Mouse (Mus musculus) thymus, adult 2 months (tissue): ENCODE measurements around the gene H3f3a. TPM values are rescaled to one million over a fixed set of nuclear protein-coding genes. Genes with fewer than 3 reads are reported as not detected.
A peak's percentile ranks its signal among the peaks of the same experiment; 100 is the strongest.
"Not testable (repeated sequence)": the region's sequence is repeated elsewhere in the genome, so short reads cannot be mapped to it uniquely, and the experiment has no call there.

Experiments used
- DNase-seq: peaks from one replicate; pipeline ENCODE4 v3.0.0; 2021
- H3K27ac ChIP-seq: fragments of 200-500 bp; 2 replicates; pipeline ENCODE4 v1.5.1; 2012; ENCODE audit warnings: low read length, control low read depth; ENCODE audit not compliant: control insufficient read depth, insufficient read depth
- H3K27me3 ChIP-seq: fragments of 200-500 bp; 2 replicates; pipeline ENCODE4 v1.6.1; 2012; ENCODE audit warnings: mild to moderate bottlenecking, low read length, moderate library complexity, mixed read lengths; ENCODE audit not compliant: control insufficient read depth, insufficient read depth
- H3K36me3 ChIP-seq: fragments of 200-500 bp; 2 replicates; pipeline ENCODE4 v1.6.1; 2012; ENCODE audit warnings: mild to moderate bottlenecking, low read length, moderate library complexity; ENCODE audit not compliant: control insufficient read depth, insufficient read depth
- H3K4me1 ChIP-seq: fragments of 200-500 bp; replicated peaks from 2 replicates; pipeline ENCODE4 v1.6.1; 2012; ENCODE audit warnings: low read length; ENCODE audit not compliant: control insufficient read depth, insufficient read depth
- H3K4me3 ChIP-seq: fragments of 200-500 bp; 2 replicates; pipeline ENCODE4 v1.5.1; 2012; ENCODE audit warnings: mild to moderate bottlenecking, low read length, control low read depth, moderate library complexity; ENCODE audit not compliant: control insufficient read depth, insufficient read depth
- CTCF ChIP-seq: fragments of 200-500 bp; IDR thresholded peaks from 2 replicates; pipeline ENCODE4 v1.5.1; 2012; ENCODE audit warnings: mild to moderate bottlenecking, control low read depth, low read length, moderate library complexity, borderline replicate concordance; ENCODE audit not compliant: control insufficient read depth, poor library complexity, insufficient read depth; ENCODE audit errors: extremely low read depth
- POLR2A ChIP-seq: fragments of 200-500 bp; IDR thresholded peaks from 2 replicates; pipeline ENCODE4 v1.6.1; 2012; ENCODE audit warnings: mild to moderate bottlenecking, low read length, control low read depth, moderate library complexity; ENCODE audit not compliant: control insufficient read depth, poor library complexity, insufficient read depth; ENCODE audit errors: extremely low read depth
- WGBS: fragments of 180-500 bp; shearing (Covaris S2); methylation state at CpG from one replicate; pipeline ENCODE4 v1.1.7; 2018; 5-methylcytosine and 5-hydroxymethylcytosine counted together
- polyA plus RNA-seq: library from polyadenylated mRNA; depleted of rRNA; stranded (reverse); fragments of >200 nt; gene quantifications from 2 replicates; pipeline ENCODE4 v1.2.3, GENCODE M21; 2012

Gene H3f3a
- polyA plus RNA-seq, 1 experiment, result 750 TPM

- no peaks in the 10 kb centered on the region for H3K27me3 ChIP-seq
- peaks cover 18% of the 10 kb centered on the region for H3K4me1 ChIP-seq
- peak; percentile 65 for DNase-seq
- TF ChIP-seq POLR2A (no peak), CTCF (no peak)
- peak overlapping the region; percentile 92 for H3K27ac ChIP-seq
- under 1% methylated on average over 9 of the region's 9 CpGs for WGBS
- peak overlapping the region; percentile 50 for H3K4me3 ChIP-seq
- H3K36me3 ChIP-seq, result no peaks in the 10 kb centered on the region
Measured at GRCm38 (mm10) chr1:180848114-180848510, 34.4 kb upstream of the H3f3a start.

DNA sequence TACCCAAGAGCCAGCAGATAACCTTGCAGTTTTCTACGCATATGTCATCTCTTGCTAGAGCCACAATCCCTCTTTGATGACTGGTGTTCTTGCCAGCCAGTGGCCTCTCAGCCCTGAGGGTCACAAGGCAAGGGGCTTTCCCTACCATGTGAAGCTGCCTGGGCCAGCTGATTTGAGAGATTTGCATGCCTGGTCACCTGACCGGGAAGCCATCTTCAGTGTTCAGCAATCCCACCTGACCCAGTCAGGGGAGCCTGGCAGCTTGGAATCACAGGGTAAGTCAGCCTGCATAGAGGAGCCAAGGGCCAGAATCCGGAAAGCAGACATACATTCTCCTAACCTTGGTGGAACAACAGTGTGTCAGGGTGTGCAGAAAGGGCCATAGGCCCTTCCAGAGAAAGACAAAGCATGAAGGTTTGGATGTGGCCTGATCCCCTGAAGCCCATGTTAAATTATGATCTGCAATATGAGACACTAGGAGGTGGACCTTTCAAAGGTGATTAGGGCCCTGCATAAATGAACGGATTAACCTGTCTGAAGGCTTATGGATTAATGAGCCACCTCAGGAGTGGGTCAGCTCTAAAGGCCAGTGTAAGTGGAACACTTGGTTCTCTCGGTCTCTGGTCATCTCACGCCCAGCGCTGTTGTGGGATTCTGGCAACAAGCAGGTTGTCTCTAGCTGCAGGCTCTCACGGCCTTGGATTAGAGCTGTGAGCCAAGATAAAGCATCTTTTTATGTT, 28.0 kb upstream of the H3f3a start:
- WGBS, result 96% methylated on average over 8 of the region's 8 CpGs
- no peaks in the 10 kb centered on the region for H3K27me3 ChIP-seq
- TF ChIP-seq POLR2A (no peak), CTCF (no peak)
- no peaks in the 10 kb centered on the region for H3K4me1 ChIP-seq
- H3K4me3 ChIP-seq, result no peak overlapping the region
- no peak for DNase-seq
- H3K27ac ChIP-seq, result no peak overlapping the region
- H3K36me3 ChIP-seq, result no peaks in the 10 kb centered on the region

- no peak for TF ChIP-seq POLR2A
- TF ChIP-seq CTCF, result no peak
- 94% methylated on average over 8 of the region's 8 CpGs for WGBS
Measured at GRCm38 (mm10) chr1:180839201-180839910, 25.6 kb upstream of the H3f3a start.

DNA sequence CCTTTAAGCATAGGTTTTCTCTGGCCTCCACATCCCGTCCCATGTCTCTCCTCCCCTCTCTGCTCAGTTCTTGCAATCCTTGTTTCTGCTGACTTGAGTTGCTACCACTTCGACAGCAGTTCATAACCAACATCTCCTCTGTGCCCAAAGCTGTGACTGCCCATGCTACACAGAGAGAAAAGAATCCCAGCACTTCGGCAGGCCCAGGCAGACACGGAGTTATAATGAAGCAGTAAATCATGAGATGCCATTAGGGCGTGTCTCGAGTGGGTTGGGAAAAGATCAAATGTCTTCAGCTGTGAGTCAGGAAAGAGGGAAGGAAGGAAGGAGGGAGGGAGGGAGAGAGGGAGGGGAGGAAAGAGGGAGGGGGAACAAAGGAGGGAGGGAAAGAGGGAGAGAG, 24.3 kb upstream of the H3f3a start:
- WGBS, result 89% methylated on average over 6 of the region's 6 CpGs
- DNase-seq, result no peak
- no peak overlapping the region for H3K4me3 ChIP-seq
- no peak for TF ChIP-seq CTCF
- H3K4me1 ChIP-seq, result no peaks in the 10 kb centered on the region
- no peaks in the 10 kb centered on the region for H3K36me3 ChIP-seq
- H3K27me3 ChIP-seq, result no peaks in the 10 kb centered on the region
- no peak overlapping the region for H3K27ac ChIP-seq

More at GRCm38 (mm10) chr1:180839201-180839910, 25.6 kb upstream of the H3f3a start:
- Histone ChIP-seq H3K4me1 (no peaks in the 10 kb centered on the region), H3K27me3 (no peaks in the 10 kb centered on the region), H3K27ac (no peak overlapping the region), H3K4me3 (no peak overlapping the region), H3K36me3 (no peaks in the 10 kb centered on the region)
- DNase-seq, result no peak

- TF ChIP-seq POLR2A (no peak), CTCF (no peak)
- WGBS, result 94% methylated on average over 5 of the region's 5 CpGs
- H3K36me3 ChIP-seq, result no peaks in the 10 kb centered on the region
Measured at GRCm38 (mm10) chr1:180837186-180837585, 23.4 kb upstream of the H3f3a start.

DNA sequence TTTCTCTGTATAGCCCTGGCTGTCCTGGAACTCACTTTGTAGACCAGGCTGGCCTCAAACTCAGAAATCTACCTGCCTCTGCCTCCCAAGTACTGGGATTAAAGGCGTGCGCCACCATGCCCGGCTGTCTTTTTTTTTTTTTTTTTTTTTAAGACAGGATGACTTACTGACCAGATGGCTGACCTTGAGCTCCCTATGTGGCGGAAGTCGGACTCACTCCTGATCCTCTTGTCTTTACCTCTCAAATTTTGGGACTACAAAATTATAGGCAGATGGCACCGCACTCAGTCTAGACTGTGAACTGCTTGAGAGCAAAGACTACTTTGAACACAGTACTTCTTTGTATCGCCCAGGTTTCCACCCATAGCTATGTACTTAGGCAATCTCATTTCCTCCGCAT, 22.7 kb upstream of the H3f3a start:
- H3K36me3 ChIP-seq, H3K27me3 ChIP-seq, H3K27ac ChIP-seq, DNase-seq, H3K4me3 ChIP-seq, H3K4me1 ChIP-seq: not testable (repeated sequence)
- WGBS, result 96% methylated on average over 8 of the region's 8 CpGs

More at GRCm38 (mm10) chr1:180837186-180837585, 23.4 kb upstream of the H3f3a start:
- Histone ChIP-seq H3K27ac (no peak overlapping the region), H3K4me3 (no peak overlapping the region), H3K27me3 (no peaks in the 10 kb centered on the region), H3K4me1 (no peaks in the 10 kb centered on the region)
- no peak for DNase-seq
